Mouse (Mus musculus): Measurements from ENCODE around the gene Mdm2. TPM values are rescaled to one million over a fixed set of nuclear protein-coding genes. Genes with fewer than 3 reads are reported as not detected.
"Not testable (repeated sequence)": the region's sequence is repeated elsewhere in the genome, so short reads cannot be mapped to it uniquely, and the experiment has no call there.

The Mdm2 gene
- polyA plus RNA-seq, 1 experiment: 17.0 TPM

GRCm38 (mm10) chr10:117704314-117704963, 6.1 kb downstream of the Mdm2 start:
- not testable (repeated sequence) for H3K4me3 ChIP-seq (ENCODE audit: insufficient read depth, low read depth, low read length)

GRCm38 (mm10) chr10:117703506-117703905, 7.1 kb downstream of the Mdm2 start:
- Histone ChIP-seq H3K4me3 (ENCODE audit: insufficient read depth, low read depth, low read length) (no peak overlapping the region), H3K27ac (replicated peaks; ENCODE audit: low read depth, low read length) (no peak overlapping the region), H3K4me1 (ENCODE audit: control insufficient read depth, insufficient read depth, insufficient read length, low read length) (0 out of 2 replicates have a peak, but pooled peaks cover 4% of the 10 kb centered on the region)

More at GRCm38 (mm10) chr10:117704314-117704963, 6.1 kb downstream of the Mdm2 start:
- not testable (repeated sequence) for H3K27ac ChIP-seq (replicated peaks; ENCODE audit: low read depth, low read length); H3K4me1 ChIP-seq (ENCODE audit: control insufficient read depth, insufficient read depth, insufficient read length, low read length)

GRCm38 (mm10) chr10:117702024-117702833, 8.3 kb downstream of the Mdm2 start:
- Histone ChIP-seq H3K27ac (replicated peaks; ENCODE audit: low read depth, low read length) (no peak overlapping the region), H3K4me3 (ENCODE audit: insufficient read depth, low read depth, low read length) (no peak overlapping the region), H3K4me1 (ENCODE audit: control insufficient read depth, insufficient read depth, insufficient read length, low read length) (0 out of 2 replicates have a peak, but pooled peaks cover 4% of the 10 kb centered on the region)

- H3K4me3 ChIP-seq (ENCODE audit: insufficient read depth, low read depth, low read length): no peak overlapping the region
- no peaks in the 10 kb centered on the region for H3K4me1 ChIP-seq (ENCODE audit: control insufficient read depth, insufficient read depth, insufficient read length, low read length)
- H3K27ac ChIP-seq (replicated peaks; ENCODE audit: low read depth, low read length): no peak overlapping the region
These were observed 9.3 kb downstream of the Mdm2 start for GRCm38 (mm10) chr10:117701034-117701829.

- H3K4me1 ChIP-seq (ENCODE audit: control insufficient read depth, insufficient read depth, insufficient read length, low read length): no peaks in the 10 kb centered on the region
- no peak overlapping the region for H3K4me3 ChIP-seq (ENCODE audit: insufficient read depth, low read depth, low read length)
- no peak overlapping the region for H3K27ac ChIP-seq (replicated peaks; ENCODE audit: low read depth, low read length)
These were observed 10.1 kb downstream of the Mdm2 start for GRCm38 (mm10) chr10:117700450-117700849.

GRCm38 (mm10) chr10:117699914-117700313, 10.6 kb downstream of the Mdm2 start:
- Histone ChIP-seq H3K4me1 (ENCODE audit: control insufficient read depth, insufficient read depth, insufficient read length, low read length) (no peaks in the 10 kb centered on the region), H3K4me3 (ENCODE audit: insufficient read depth, low read depth, low read length) (no peak overlapping the region), H3K27ac (replicated peaks; ENCODE audit: low read depth, low read length) (no peak overlapping the region)

- Histone ChIP-seq H3K4me1 (ENCODE audit: control insufficient read depth, insufficient read depth, insufficient read length, low read length) (no peaks in the 10 kb centered on the region), H3K27ac (replicated peaks; ENCODE audit: low read depth, low read length) (no peak overlapping the region), H3K4me3 (ENCODE audit: insufficient read depth, low read depth, low read length) (no peak overlapping the region)
These were observed 12.0 kb downstream of the Mdm2 start for GRCm38 (mm10) chr10:117698313-117699138.

GRCm38 (mm10) chr10:117697561-117698115, 12.9 kb downstream of the Mdm2 start:
- no peak overlapping the region for H3K27ac ChIP-seq (replicated peaks; ENCODE audit: low read depth, low read length)
- H3K4me1 ChIP-seq (ENCODE audit: control insufficient read depth, insufficient read depth, insufficient read length, low read length): no peaks in the 10 kb centered on the region
- H3K4me3 ChIP-seq (ENCODE audit: insufficient read depth, low read depth, low read length): no peak overlapping the region

GRCm38 (mm10) chr10:117696827-117697560, 13.6 kb downstream of the Mdm2 start:
- Histone ChIP-seq H3K4me3 (ENCODE audit: insufficient read depth, low read depth, low read length) (no peak overlapping the region), H3K4me1 (ENCODE audit: control insufficient read depth, insufficient read depth, insufficient read length, low read length) (no peaks in the 10 kb centered on the region), H3K27ac (replicated peaks; ENCODE audit: low read depth, low read length) (no peak overlapping the region)

GRCm38 (mm10) chr10:117696021-117696826, 14.3 kb downstream of the Mdm2 start:
- Histone ChIP-seq H3K27ac (replicated peaks; ENCODE audit: low read depth, low read length) (no peak overlapping the region), H3K4me3 (ENCODE audit: insufficient read depth, low read depth, low read length) (no peak overlapping the region), H3K4me1 (ENCODE audit: control insufficient read depth, insufficient read depth, insufficient read length, low read length) (no peaks in the 10 kb centered on the region)

GRCm38 (mm10) chr10:117695605-117696004, 15.0 kb downstream of the Mdm2 start:
- no peaks in the 10 kb centered on the region for H3K4me1 ChIP-seq (ENCODE audit: control insufficient read depth, insufficient read depth, insufficient read length, low read length)
- H3K27ac ChIP-seq (replicated peaks; ENCODE audit: low read depth, low read length): no peak overlapping the region
- no peak overlapping the region for H3K4me3 ChIP-seq (ENCODE audit: insufficient read depth, low read depth, low read length)

GRCm38 (mm10) chr10:117695027-117695426, 15.5 kb downstream of the Mdm2 start:
- Histone ChIP-seq H3K27ac (replicated peaks; ENCODE audit: low read depth, low read length) (no peak overlapping the region), H3K4me1 (ENCODE audit: control insufficient read depth, insufficient read depth, insufficient read length, low read length) (no peaks in the 10 kb centered on the region), H3K4me3 (ENCODE audit: insufficient read depth, low read depth, low read length) (no peak overlapping the region)

- H3K4me3 ChIP-seq (ENCODE audit: insufficient read depth, low read depth, low read length): no peak overlapping the region
- H3K27ac ChIP-seq (replicated peaks; ENCODE audit: low read depth, low read length): no peak overlapping the region
- H3K4me1 ChIP-seq (ENCODE audit: control insufficient read depth, insufficient read depth, insufficient read length, low read length): no peaks in the 10 kb centered on the region
These were observed 16.2 kb downstream of the Mdm2 start for GRCm38 (mm10) chr10:117694255-117694953.
